ENCODE assay signal across 9 mouse cellular contexts in genomic region chr9:114815315-114815714, GRCm38 (mm10). TPM values are rescaled to one million over a fixed set of nuclear protein-coding genes. Genes with fewer than 3 reads are reported as not detected.
A peak's percentile ranks its signal among the peaks of the same experiment; 100 is the strongest.
DNase-seq lines count a peak whose midpoint lies in the region; ATAC-seq and TF ChIP-seq lines count a peak whose summit lies in the region.
"Had no signal": no experiment of that assay in that cellular context is flagged by ENCODE, and none has a peak within 500 bp of the region (broad histone marks: within the 10 kb centered on the region; RNA-seq: fewer than 3 reads in every experiment).

No protein-coding gene starts in this region.

- no peak overlapping the region for H3K27ac ChIP-seq in kidney, adult 2 months (ENCODE audit: insufficient read depth, low read depth, low read length)
- H3K27ac ChIP-seq in ES-E14 (ENCODE audit: insufficient read depth, low read depth, low read length, poor library complexity, severe bottlenecking) = no peak overlapping the region
- H3K27ac ChIP-seq: heart, embryonic 13.5 days had no signal

- in situ Hi-C loops in ES-E14 (cut with MboI; ENCODE audit: low sequenced_read_pairs in 2 of 2, unreplicated experiment in 2 of 2) = no loop called here

- no peaks in the 10 kb centered on the region for H3K36me3 ChIP-seq in kidney, adult 2 months (ENCODE audit: control insufficient read depth, insufficient read depth, low read length)
- no peaks in the 10 kb centered on the region for H3K36me3 ChIP-seq in ES-E14 (ENCODE audit: control insufficient read depth, insufficient read depth, low read length, poor library complexity, severe bottlenecking)
- H3K36me3 ChIP-seq: heart, embryonic 13.5 days had no signal

- TF ChIP-seq CTCF in kidney, adult 2 months (conservative IDR thresholded peaks at IDR 0.05; ENCODE audit: insufficient read depth, insufficient read length, low read depth, low read length) = peak; percentile 82

- no peaks in the 10 kb centered on the region for H3K4me1 ChIP-seq in kidney, adult 2 months (ENCODE audit: control insufficient read depth, insufficient read depth, low read length)
- no peaks in the 10 kb centered on the region for H3K4me1 ChIP-seq in ES-E14 (ENCODE audit: control insufficient read depth in 2 of 2, insufficient read depth in 2 of 2, low read length in 2 of 2, poor library complexity in 1 of 2)

- peak; percentile 68 for ATAC-seq in inflammation-experienced regulatory T-cells, adult 6 months

- H3K27me3 ChIP-seq in kidney, adult 2 months (replicated peaks; ENCODE audit: control insufficient read depth, insufficient read depth, low read length) = no peaks in the 10 kb centered on the region
- H3K27me3 ChIP-seq: heart, embryonic 13.5 days had no signal

- no peak overlapping the region for H3K9ac ChIP-seq in ES-E14 (ENCODE audit: insufficient read depth, low read depth, low read length, poor library complexity, severe bottlenecking)
- H3K9ac ChIP-seq: heart, embryonic 13.5 days had no signal

- TF ChIP-seq POLR2A in kidney, adult 2 months (IDR thresholded peaks at IDR 0.05; ENCODE audit: low read depth, low read length) = no peak

- 61% methylated on average over 4 of the region's 4 CpGs for WGBS in kidney, adult 2 months

- no peaks in the 10 kb centered on the region for H3K9me3 ChIP-seq in ES-E14 (ENCODE audit: control insufficient read depth, insufficient read depth, low read depth, low read length)
- H3K9me3 ChIP-seq: heart, embryonic 13.5 days had no signal

- no peak overlapping the region for H3K4me3 ChIP-seq in kidney, adult 2 months (ENCODE audit: insufficient read depth, low read depth, low read length)
- no peak overlapping the region for H3K4me3 ChIP-seq in ES-E14 (ENCODE audit: insufficient read depth in 1 of 2, low read depth in 1 of 2, low read length in 2 of 2, poor library complexity in 1 of 2, severe bottlenecking in 1 of 2)
- H3K4me3 ChIP-seq: heart, embryonic 13.5 days had no signal

- DNase-seq in kidney, adult 2 months = peak; percentile 58
- no peak for DNase-seq in kidney, adult 11 months
- peak; percentile 54 for DNase-seq in ES-E14 (ENCODE audit: low read depth, low spot score)
- DNase-seq in c-Kit-positive CD71-negative TER-119-negative erythroid progenitor cells, embryonic 14.5 days (ENCODE audit: low read depth) = peak; percentile 47
- DNase-seq in lung, postnatal 25 days (ENCODE audit: low spot score) = peak; percentile 68
- DNase-seq in thymus, postnatal 25 days = peak; percentile 56
- DNase-seq in right cerebral cortex, postnatal 14 days = no peak

TF ChIP-seq in ES-E14, 5 proteins besides CTCF, POLR2A, EP300 and RAD21:
- TF ChIP-seq CHD2 (IDR thresholded peaks at IDR 0.05; ENCODE audit: low read depth, low read length) (no peak), ZNF384 (IDR thresholded peaks at IDR 0.05; ENCODE audit: low read depth, low read length) (no peak), HCFC1 (IDR thresholded peaks at IDR 0.05; ENCODE audit: borderline replicate concordance, insufficient read depth, low read length) (no peak), ZC3H11A (IDR thresholded peaks at IDR 0.05; ENCODE audit: borderline replicate concordance, low read depth, low read length) (no peak), MAFK (IDR thresholded peaks at IDR 0.05; ENCODE audit: insufficient read depth, low read depth, low read length) (no peak)

RNA-seq across cellular contexts. Expression of gene Cmtm8, which starts 28.6 kb away (rescaled TPM):
- polyA plus RNA-seq in kidney, adult 2 months (2012; rRNA removed) = 30.5 and 38.1 TPM in 2 replicates
- total RNA-seq in ES-E14 (2012; rRNA removed) = 1.8 and 2.2 TPM in 2 replicates
- not detected for polyA plus RNA-seq in inflammation-experienced regulatory T-cells, adult 6 months (2017; shearing (Covaris generic))

RNA-seq across cellular contexts. Expression of gene Cmtm7, which starts 33.7 kb away (rescaled TPM):
- 58.2 and 61.0 TPM in 2 replicates for polyA plus RNA-seq in kidney, adult 2 months (2012; rRNA removed)
- 75.1 and 96.9 TPM in 2 replicates for total RNA-seq in ES-E14 (2012; rRNA removed)
- polyA plus RNA-seq in inflammation-experienced regulatory T-cells, adult 6 months (2017; shearing (Covaris generic)) = 100 to 1,000 TPM in 1 of 3 experiments, 10 to 100 TPM in 2; 44.6 to 117 (median 64.8) TPM

Comparison
In these comparisons a context has a peak if more than half of its experiments do, and no peak if none do; other contexts are left out.
1. DNase-seq: peak in kidney, adult 2 months (single experiment), ES-E14 (single experiment), c-Kit-positive CD71-negative TER-119-negative erythroid progenitor cells, embryonic 14.5 days (single experiment), lung, postnatal 25 days (single experiment) and thymus, postnatal 25 days (single experiment); none in kidney, adult 11 months (single experiment) and right cerebral cortex, postnatal 14 days (single experiment).
2. RNA of gene Cmtm8, which starts 28.6 kb away (polyA plus RNA-seq): 30.5 to 38.1 TPM in kidney, adult 2 months; not detected in inflammation-experienced regulatory T-cells, adult 6 months; every median in the first group is over 10 times any median in the second.